Mouse (Mus musculus) lung, adult 2 months (tissue): ENCODE results near the gene Rbx1.

ENCODE experiments used
- CTCF ChIP-seq: fragments of 200-500 bp; IDR thresholded peaks from 2 replicates; pipeline ENCODE4 v1.5.1; 2011; ENCODE audit warnings: mild to moderate bottlenecking, low read length, control low read depth; ENCODE audit not compliant: insufficient read depth
- POLR2A ChIP-seq: fragments of 200-500 bp; IDR thresholded peaks from 2 replicates; pipeline ENCODE4 v1.6.1; 2011; ENCODE audit warnings: low read depth, mild to moderate bottlenecking, control low read depth, low read length, borderline replicate concordance; ENCODE audit errors: extremely low read depth

DNA sequence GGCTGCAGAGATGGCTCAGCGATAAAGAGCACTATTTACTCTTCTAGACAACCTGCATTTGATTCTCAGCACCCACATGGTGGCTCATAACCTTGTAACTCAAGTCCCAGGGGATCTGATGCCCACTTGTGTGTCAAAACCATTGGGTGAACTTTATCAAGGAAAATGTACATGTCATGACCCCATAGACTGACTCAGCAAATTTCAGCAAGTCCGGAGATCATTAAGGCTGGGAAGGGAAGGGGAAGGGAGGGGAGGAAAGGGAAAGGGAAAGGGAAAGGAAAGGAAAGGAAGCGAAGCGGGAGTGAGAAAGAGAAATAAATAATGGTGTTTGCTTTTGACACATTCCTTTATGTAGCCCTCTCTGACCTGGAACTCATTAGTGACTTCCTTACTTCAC lies 48.0 kb upstream of the Rbx1 start:
- TF ChIP-seq POLR2A (no peak), CTCF (no peak)
